Mouse (Mus musculus): ENCODE results near the gene Gde1. TPM values are rescaled to one million over a fixed set of nuclear protein-coding genes. Genes with fewer than 3 reads are reported as not detected.

Gde1 gene
- polyA plus RNA-seq, 1 experiment from 2014 or later: 148 TPM

GRCm38 (mm10) chr7:118740532-118741338, 35.2 kb upstream of the Gde1 start:
- Histone ChIP-seq H3K4me3 (replicated peaks; ENCODE audit: low read depth, low read length) (peak overlapping the region; percentile 68), H3K27me3 (ENCODE audit: insufficient read depth, low read length) (no peaks in the 10 kb centered on the region), H3K36me3 (ENCODE audit: insufficient read depth, low read length) (0 out of 2 replicates have a peak, but pooled peaks cover 3% of the 10 kb centered on the region), H3K9me3 (replicated peaks; ENCODE audit: low read length) (no peaks in the 10 kb centered on the region), H3K4me2 (ENCODE audit: low read length) (peak overlapping the region; percentile 68), H3K27ac (peak overlapping the region; percentile 44; the same call in 1 of the 2 replicates), H3K9ac (ENCODE audit: low read depth, low read length) (peak overlapping the region; percentile 69), H3K4me1 (replicated peaks; ENCODE audit: insufficient read depth, low read length) (0 out of 2 replicates have a peak, but pooled peaks cover 7% of the 10 kb centered on the region)
- DNase-seq (ENCODE audit: low spot score): peak; percentile 99
- WGBS: 4% methylated on average over 39 of the region's 41 CpGs
- TF ChIP-seq CTCF (IDR thresholded peaks at IDR 0.05; ENCODE audit: low read depth): no peak
- peak; percentile 96 for ATAC-seq (replicated peaks; ENCODE audit: low FRiP score, low read depth)

- 3% methylated on average over 16 of the region's 16 CpGs for WGBS
- peak; percentile 90 for DNase-seq (ENCODE audit: low spot score)
- TF ChIP-seq CTCF (IDR thresholded peaks at IDR 0.05; ENCODE audit: low read depth): peak; percentile 90
- Histone ChIP-seq H3K4me1 (replicated peaks; ENCODE audit: insufficient read depth, low read length) (0 out of 2 replicates have a peak, but pooled peaks cover 7% of the 10 kb centered on the region), H3K36me3 (ENCODE audit: insufficient read depth, low read length) (no peaks in the 10 kb centered on the region), H3K9ac (ENCODE audit: low read depth, low read length) (peak within 1 kb of the TSS; percentile 69), H3K27ac (peak within 1 kb of the TSS; percentile 44; the same call in 1 of the 2 replicates), H3K27me3 (ENCODE audit: insufficient read depth, low read length) (no peaks in the 10 kb centered on the region), H3K4me3 (replicated peaks; ENCODE audit: low read depth, low read length) (peak within 1 kb of the TSS; percentile 68), H3K9me3 (replicated peaks; ENCODE audit: low read length) (no peaks in the 10 kb centered on the region), H3K4me2 (ENCODE audit: low read length) (peak within 1 kb of the TSS; percentile 68)
- peak; percentile 89 for ATAC-seq (replicated peaks; ENCODE audit: low FRiP score, low read depth)
Measured at GRCm38 (mm10) chr7:118739975-118740531, 34.5 kb upstream of the Gde1 start, which contains the start of gene Vps35l. Vps35l (plus strand) TSS chr7:118740226.

- ATAC-seq (replicated peaks; ENCODE audit: low FRiP score, low read depth) (no peak), DNase-seq (ENCODE audit: low spot score) (no peak)
- H3K9ac ChIP-seq (ENCODE audit: low read depth, low read length): no peak overlapping the region
- no peaks in the 10 kb centered on the region for H3K9me3 ChIP-seq (replicated peaks; ENCODE audit: low read length)
- peak; percentile 45 for TF ChIP-seq CTCF (IDR thresholded peaks at IDR 0.05; ENCODE audit: low read depth)
- no peak overlapping the region for H3K4me2 ChIP-seq (ENCODE audit: low read length)
- H3K4me3 ChIP-seq (replicated peaks; ENCODE audit: low read depth, low read length): no peak overlapping the region
- H3K4me1 ChIP-seq (replicated peaks; ENCODE audit: insufficient read depth, low read length): 0 out of 2 replicates have a peak, but pooled peaks cover 7% of the 10 kb centered on the region
- H3K36me3 ChIP-seq (ENCODE audit: insufficient read depth, low read length): 0 out of 2 replicates have a peak, but pooled peaks cover 4% of the 10 kb centered on the region
- no peaks in the 10 kb centered on the region for H3K27me3 ChIP-seq (ENCODE audit: insufficient read depth, low read length)
- H3K27ac ChIP-seq: no peak overlapping the region
- 82% methylated on average over 1 of the region's 1 CpGs for WGBS
Measured at GRCm38 (mm10) chr7:118738730-118739129, 33.2 kb upstream of the Gde1 start.

- Histone ChIP-seq H3K27me3 (ENCODE audit: insufficient read depth, low read length) (no peaks in the 10 kb centered on the region), H3K9me3 (replicated peaks; ENCODE audit: low read length) (no peaks in the 10 kb centered on the region), H3K4me1 (replicated peaks; ENCODE audit: insufficient read depth, low read length) (no peaks in the 10 kb centered on the region), H3K4me2 (ENCODE audit: low read length) (no peak overlapping the region), H3K4me3 (replicated peaks; ENCODE audit: low read depth, low read length) (no peak overlapping the region), H3K36me3 (ENCODE audit: insufficient read depth, low read length) (peaks cover 27% of the 10 kb centered on the region; the same call in 1 of the 2 replicates), H3K27ac (no peak overlapping the region), H3K9ac (ENCODE audit: low read depth, low read length) (no peak overlapping the region)
- ATAC-seq (replicated peaks; ENCODE audit: low FRiP score, low read depth) (no peak), DNase-seq (ENCODE audit: low spot score) (no peak)
- TF ChIP-seq CTCF (IDR thresholded peaks at IDR 0.05; ENCODE audit: low read depth): no peak
- 88% methylated on average over 13 of the region's 13 CpGs for WGBS
Measured at GRCm38 (mm10) chr7:118733225-118733624, 27.6 kb upstream of the Gde1 start.

- no peak for ATAC-seq (replicated peaks; ENCODE audit: low FRiP score, low read depth)
- Histone ChIP-seq H3K27ac (no peak overlapping the region), H3K27me3 (ENCODE audit: insufficient read depth, low read length) (no peaks in the 10 kb centered on the region), H3K4me1 (replicated peaks; ENCODE audit: insufficient read depth, low read length) (no peaks in the 10 kb centered on the region), H3K4me2 (ENCODE audit: low read length) (no peak overlapping the region), H3K4me3 (replicated peaks; ENCODE audit: low read depth, low read length) (no peak overlapping the region), H3K36me3 (ENCODE audit: insufficient read depth, low read length) (peaks cover 31% of the 10 kb centered on the region; the same call in 1 of the 2 replicates), H3K9ac (ENCODE audit: low read depth, low read length) (no peak overlapping the region), H3K9me3 (replicated peaks; ENCODE audit: low read length) (no peaks in the 10 kb centered on the region)
- 91% methylated on average over 3 of the region's 3 CpGs for WGBS
- no peak for DNase-seq (ENCODE audit: low spot score)
- TF ChIP-seq CTCF (IDR thresholded peaks at IDR 0.05; ENCODE audit: low read depth): no peak
Measured at GRCm38 (mm10) chr7:118731781-118732180, 26.2 kb upstream of the Gde1 start.

GRCm38 (mm10) chr7:118728846-118729587, 23.4 kb upstream of the Gde1 start:
- no peak overlapping the region for H3K4me3 ChIP-seq (replicated peaks; ENCODE audit: low read depth, low read length)
- no peak overlapping the region for H3K9ac ChIP-seq (ENCODE audit: low read depth, low read length)
- no peaks in the 10 kb centered on the region for H3K4me1 ChIP-seq (replicated peaks; ENCODE audit: insufficient read depth, low read length)
- no peak overlapping the region for H3K27ac ChIP-seq
- ATAC-seq (replicated peaks; ENCODE audit: low FRiP score, low read depth): no peak
- DNase-seq (ENCODE audit: low spot score): no peak
- H3K36me3 ChIP-seq (ENCODE audit: insufficient read depth, low read length): peaks cover 34% of the 10 kb centered on the region; the same call in 1 of the 2 replicates
- H3K27me3 ChIP-seq (ENCODE audit: insufficient read depth, low read length): no peaks in the 10 kb centered on the region
- no peak for TF ChIP-seq CTCF (IDR thresholded peaks at IDR 0.05; ENCODE audit: low read depth)
- H3K4me2 ChIP-seq (ENCODE audit: low read length): no peak overlapping the region
- 93% methylated on average over 13 of the region's 13 CpGs for WGBS
- no peaks in the 10 kb centered on the region for H3K9me3 ChIP-seq (replicated peaks; ENCODE audit: low read length)

All from kidney, postnatal 0 days (tissue).